Mouse (Mus musculus) hematopoietic stem cell, adult 5-6 weeks (primary cell): ENCODE data around the gene Cby1. TPM values are rescaled to one million over a fixed set of nuclear protein-coding genes. Genes with fewer than 3 reads are reported as not detected.
A peak's percentile ranks its signal among the peaks of the same experiment; 100 is the strongest.

ENCODE experiments used
- ATAC-seq, 2 experiments: fragments of 125-278 bp in 1 of 2; replicated peaks in 1 of 2; 2 replicates each; pipeline ENCODE4 v1.8.0; 2016 to 2017; ENCODE audit warnings: inconsistent platforms in 2 of 2, mild to moderate bottlenecking in 2 of 2, moderate number of reproducible peaks in 2 of 2, low read depth in 1 of 2, moderate TSS enrichment in 1 of 2; ENCODE audit not compliant: low FRiP score in 2 of 2, poor library complexity in 2 of 2, severe bottlenecking in 2 of 2, insufficient read depth in 1 of 2, low TSS enrichment in 1 of 2
- total RNA-seq: library from RNA; stranded (forward); fragments of 172-1452, 232-1000 nt; gene quantifications from 2 replicates; pipeline ENCODE4 v1.2.3, GENCODE M21; 2017

The Cby1 gene
- 33.0 and 75.0 TPM in 2 replicates for total RNA-seq

GRCm38 (mm10) chr15:79658531-79659375 is at the start of gene Cby1, which contains the start of gene Fam227a:
Cby1 (plus strand) TSS chr15:79659199.
Fam227a (minus strand) TSS chr15:79658956.
- peak; percentile 82 to 91 for ATAC-seq

- ATAC-seq, result no peak
These were observed 49.8 kb upstream of the Cby1 start for GRCm38 (mm10) chr15:79609226-79609625.

- no peak for ATAC-seq
These were observed 43.5 kb upstream of the Cby1 start for GRCm38 (mm10) chr15:79615501-79615900.

GRCm38 (mm10) chr15:79616729-79617128 is 42.3 kb upstream of the Cby1 start:
- ATAC-seq, result no peak

- no peak for ATAC-seq
These were observed 41.9 kb upstream of the Cby1 start for GRCm38 (mm10) chr15:79617135-79617534.

- ATAC-seq, result peak; percentile 37 to 74; a peak in 3 of 4 replicates
These were observed 40.5 kb upstream of the Cby1 start for GRCm38 (mm10) chr15:79618456-79618855.

GRCm38 (mm10) chr15:79619770-79620414 is 39.1 kb upstream of the Cby1 start:
- ATAC-seq, result no peak

- no peak for ATAC-seq
These were observed 28.5 kb upstream of the Cby1 start for GRCm38 (mm10) chr15:79630471-79630870.

- ATAC-seq, result peak in 1 of 2 experiments; percentile 65; a peak in 2 of 4 replicates
These were observed 17.7 kb upstream of the Cby1 start for GRCm38 (mm10) chr15:79641135-79641817.

- no peak for ATAC-seq
These were observed 13.5 kb upstream of the Cby1 start for GRCm38 (mm10) chr15:79645483-79645882.

- ATAC-seq, result no peak
These were observed 10.9 kb upstream of the Cby1 start for GRCm38 (mm10) chr15:79648130-79648529.

GRCm38 (mm10) chr15:79650569-79650968 is 8.4 kb upstream of the Cby1 start:
- peak; percentile 81 to 94 for ATAC-seq

- no peak for ATAC-seq
These were observed 7.5 kb upstream of the Cby1 start for GRCm38 (mm10) chr15:79651481-79651880.

- ATAC-seq, result no peak
These were observed 2.5 kb upstream of the Cby1 start for GRCm38 (mm10) chr15:79656451-79656850.

GRCm38 (mm10) chr15:79657837-79658530 is 1.0 kb upstream of the Cby1 start:
- peak; percentile 57 to 66; a peak in 3 of 4 replicates for ATAC-seq

- no peak for ATAC-seq
These were observed 2.9 kb downstream of the Cby1 start for GRCm38 (mm10) chr15:79661852-79662251.

GRCm38 (mm10) chr15:79664666-79665065 is 5.7 kb downstream of the Cby1 start:
- ATAC-seq, result no peak
